Mouse (Mus musculus) retina, postnatal 7 days (tissue): ENCODE results near the gene Bdkrb2.
A peak's percentile ranks its signal among the peaks of the same experiment; 100 is the strongest.

Experiments used
- DNase-seq: peaks from one replicate; pipeline ENCODE4 v3.0.0-alpha.2; 2012; ENCODE audit warnings: low read depth, low spot score

The Bdkrb2 gene

GRCm38 (mm10) chr12:105590786-105591185, 27.8 kb downstream of the Bdkrb2 start:
- no peak for DNase-seq

DNA sequence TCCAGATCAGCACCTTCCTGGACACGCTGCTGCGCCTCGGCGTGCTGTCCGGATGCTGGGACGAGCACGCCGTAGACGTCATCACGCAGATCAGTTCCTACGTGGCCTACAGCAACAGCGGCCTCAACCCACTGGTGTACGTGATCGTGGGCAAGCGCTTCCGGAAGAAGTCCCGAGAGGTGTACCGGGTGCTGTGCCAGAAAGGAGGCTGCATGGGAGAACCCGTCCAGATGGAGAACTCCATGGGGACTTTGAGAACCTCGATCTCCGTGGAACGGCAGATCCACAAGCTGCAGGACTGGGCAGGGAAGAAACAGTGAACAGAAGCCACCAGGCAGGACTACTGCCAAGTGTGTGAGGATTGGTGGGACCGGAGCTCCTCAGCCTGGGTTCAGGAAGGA, 29.3 kb downstream of the Bdkrb2 start:
- DNase-seq: no peak

GRCm38 (mm10) chr12:105593471-105593870, 30.4 kb downstream of the Bdkrb2 start:
- DNase-seq: no peak

GRCm38 (mm10) chr12:105597135-105597534, 34.1 kb downstream of the Bdkrb2 start:
- DNase-seq: no peak

GRCm38 (mm10) chr12:105598503-105598902, 35.5 kb downstream of the Bdkrb2 start:
- no peak for DNase-seq

DNA sequence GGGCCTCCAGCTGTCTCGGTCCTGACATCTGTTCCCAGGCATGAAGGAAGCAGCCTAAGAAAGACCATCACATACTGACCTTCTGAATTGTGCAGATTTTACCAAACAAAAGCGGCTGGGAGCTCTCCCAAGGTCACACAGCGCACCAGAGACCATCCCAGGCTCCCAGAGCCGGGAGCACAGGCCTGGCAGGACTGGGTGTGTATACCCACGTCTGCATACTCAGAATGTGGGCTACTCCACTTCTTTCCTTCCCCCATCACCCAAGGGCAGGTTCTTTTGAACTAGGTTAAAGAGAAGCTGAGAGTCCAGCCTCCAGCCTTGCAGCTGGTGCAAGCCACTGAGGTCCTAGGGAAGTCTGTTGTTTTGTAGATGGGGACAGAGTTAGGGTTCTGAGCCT, 36.1 kb downstream of the Bdkrb2 start:
- no peak for DNase-seq

- DNase-seq: no peak
These were observed 38.6 kb downstream of the Bdkrb2 start for GRCm38 (mm10) chr12:105601586-105601985.

- no peak for DNase-seq
These were observed 39.7 kb downstream of the Bdkrb2 start, which contains the start of gene Bdkrb1 for GRCm38 (mm10) chr12:105602581-105603210. Bdkrb1 (plus strand) TSS chr12:105603085.

GRCm38 (mm10) chr12:105603904-105604303, 40.9 kb downstream of the Bdkrb2 start:
- no peak for DNase-seq

GRCm38 (mm10) chr12:105605212-105605611, 42.2 kb downstream of the Bdkrb2 start:
- peak; percentile 25 for DNase-seq

DNA sequence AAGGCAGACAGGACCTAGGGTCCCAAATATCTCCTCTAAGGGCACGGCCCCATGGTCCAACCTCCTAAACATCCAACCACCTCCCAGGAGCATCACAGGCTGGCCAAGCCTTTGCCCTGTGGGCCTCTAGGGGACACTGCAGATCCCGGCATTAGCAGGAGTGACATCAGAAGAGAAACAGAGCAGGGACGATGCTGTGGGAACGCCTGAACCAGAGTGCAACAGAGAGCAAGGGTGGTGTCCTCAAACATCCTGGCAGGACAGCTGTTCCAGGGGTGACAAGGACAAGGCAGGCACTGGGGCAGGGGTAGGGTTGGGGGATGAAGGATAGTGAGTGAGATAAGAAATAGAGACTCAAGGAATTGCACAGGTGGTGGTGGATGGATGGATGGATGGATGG, 43.9 kb downstream of the Bdkrb2 start:
- no peak for DNase-seq

- DNase-seq: no peak
These were observed 48.0 kb downstream of the Bdkrb2 start for GRCm38 (mm10) chr12:105611045-105611444.

DNA sequence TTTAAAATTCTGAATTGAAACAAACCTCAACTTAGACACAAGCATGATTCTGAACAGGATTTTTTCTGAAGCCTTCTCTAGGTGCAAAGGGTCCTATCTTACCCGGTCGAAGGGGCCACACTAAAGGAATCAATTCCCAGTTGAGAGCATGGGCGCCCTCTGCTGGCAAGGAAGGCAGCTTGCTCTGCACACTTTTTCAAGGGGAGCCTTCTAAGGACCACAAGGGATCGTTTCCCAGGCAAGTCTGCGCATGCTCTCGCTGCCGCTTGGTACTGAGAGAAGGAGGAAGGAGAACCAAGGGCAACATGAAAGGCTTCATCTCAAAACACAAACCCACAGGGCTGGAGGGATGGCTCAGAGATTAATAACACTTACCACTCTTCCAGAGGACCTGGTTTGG, 48.7 kb downstream of the Bdkrb2 start:
- peak; percentile 58 for DNase-seq

DNA sequence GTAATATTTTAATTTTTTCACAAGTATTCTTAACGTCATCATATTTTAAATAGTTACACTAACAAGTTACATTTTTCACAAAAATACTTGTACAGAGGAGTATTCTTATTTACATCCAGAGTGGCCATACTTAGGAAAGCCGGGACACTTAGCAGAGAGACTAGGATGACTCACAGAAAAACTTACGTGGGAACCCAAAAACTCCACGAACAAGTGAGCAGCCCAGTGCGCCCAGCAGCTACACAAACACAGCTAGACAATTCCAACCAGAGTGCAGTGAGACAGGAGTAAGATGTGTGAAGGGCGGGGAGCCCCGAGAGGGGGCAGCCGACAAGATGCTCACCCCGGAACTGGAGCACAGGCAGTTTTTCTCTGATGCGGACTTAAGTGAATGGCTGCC, 50.5 kb downstream of the Bdkrb2 start:
- no peak for DNase-seq

DNA sequence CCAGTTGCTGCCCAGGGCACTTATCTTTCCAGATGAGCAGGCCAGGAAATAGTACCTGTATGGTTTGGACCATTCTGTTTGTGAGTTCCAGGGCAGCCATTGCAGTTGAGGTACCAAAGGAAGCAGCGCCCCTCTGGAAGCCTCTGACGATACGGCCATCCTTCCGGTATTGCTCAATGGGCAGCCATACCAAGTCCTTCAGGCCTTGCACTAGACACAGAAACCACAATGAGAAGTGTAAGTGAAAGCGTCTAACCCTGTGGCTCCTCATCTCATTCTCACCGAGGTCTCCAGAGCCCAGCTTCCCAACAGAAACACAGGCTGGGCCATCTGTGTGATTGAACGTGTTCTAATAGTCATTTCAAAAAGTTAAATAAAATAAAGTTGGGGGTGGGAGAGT, 59.0 kb downstream of the Bdkrb2 start:
- no peak for DNase-seq

GRCm38 (mm10) chr12:105622981-105623539, 60.0 kb downstream of the Bdkrb2 start:
- no peak for DNase-seq

DNA sequence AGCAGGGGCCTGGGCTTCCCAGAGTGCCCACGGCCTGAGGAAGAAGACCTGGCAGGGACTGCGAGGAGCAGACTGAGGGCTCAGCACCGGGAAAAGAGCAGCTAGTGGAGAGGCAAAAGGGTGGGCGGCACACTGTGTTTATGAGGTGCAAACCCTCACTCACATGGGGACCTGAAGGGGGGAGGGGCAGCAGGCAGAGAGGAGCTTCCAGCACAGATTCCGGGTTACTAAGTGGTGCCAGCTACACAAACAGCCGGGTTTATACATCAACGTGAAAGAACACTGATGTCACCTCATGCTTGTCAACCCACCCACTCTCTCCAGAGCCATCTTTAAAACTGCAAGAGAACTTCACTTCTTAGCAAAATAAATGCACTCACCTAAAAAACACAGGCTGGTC, 62.8 kb downstream of the Bdkrb2 start:
- no peak for DNase-seq

GRCm38 (mm10) chr12:105634374-105635067, 71.5 kb downstream of the Bdkrb2 start:
- no peak for DNase-seq

DNA sequence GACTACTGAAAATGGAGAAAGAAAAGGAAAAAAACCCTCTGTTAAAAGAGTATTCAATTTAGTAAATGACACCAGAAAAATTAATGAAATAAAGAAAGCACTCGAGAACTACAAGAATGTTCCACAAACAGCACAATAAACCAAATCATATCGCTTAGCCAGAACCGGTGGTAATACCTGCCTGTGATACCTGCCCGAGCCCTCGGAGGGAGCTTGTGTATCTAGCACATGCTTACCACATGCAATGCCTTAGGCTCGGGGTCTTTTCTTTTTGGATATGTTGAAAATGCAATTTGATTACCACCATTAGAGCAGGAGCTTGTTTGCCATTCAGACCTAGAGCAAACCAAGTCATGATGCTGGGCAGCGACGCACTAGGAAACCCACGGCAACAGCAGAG, 73.5 kb downstream of the Bdkrb2 start:
- DNase-seq: no peak

GRCm38 (mm10) chr12:105637554-105637953, 74.5 kb downstream of the Bdkrb2 start:
- no peak for DNase-seq

DNA sequence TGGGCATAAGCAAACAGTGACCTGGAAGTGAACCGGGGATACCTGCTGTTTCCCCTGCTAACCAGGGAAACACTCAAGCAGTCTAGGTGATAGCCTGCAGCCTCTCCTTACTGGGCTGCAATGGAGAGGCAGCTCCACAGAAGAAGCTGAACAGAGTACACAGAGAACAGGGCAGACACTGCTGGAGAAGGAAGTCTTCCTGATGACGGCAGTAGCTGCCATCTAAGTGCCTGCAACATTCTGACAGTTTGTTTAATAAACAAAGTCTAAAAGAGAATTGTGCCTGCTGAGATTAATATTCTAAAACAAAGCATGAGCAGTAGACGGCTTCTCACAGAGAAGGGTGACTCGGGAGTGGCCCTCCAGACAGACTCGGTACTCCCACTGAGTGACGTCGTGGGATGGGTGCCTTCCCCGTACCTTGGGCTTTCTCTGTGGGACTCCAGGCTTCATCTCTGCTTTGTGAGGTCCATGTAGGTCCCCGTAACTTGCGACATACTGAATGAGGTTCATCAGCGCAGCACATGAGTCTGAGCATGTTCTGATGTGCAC, 79.8 kb downstream of the Bdkrb2 start:
- no peak for DNase-seq
